Mouse (Mus musculus) bone marrow, adult 2 months (tissue): ENCODE measurements around the gene Dnal4.

Experiments used
- CTCF ChIP-seq: fragments of 200-500 bp; IDR thresholded peaks from 2 replicates; pipeline ENCODE4 v1.5.1; 2011; ENCODE audit warnings: low read length, control low read depth; ENCODE audit not compliant: control insufficient read depth, insufficient read depth
- POLR2A ChIP-seq: fragments of 200-500 bp; IDR thresholded peaks from 2 replicates; pipeline ENCODE4 v1.6.1; 2011; ENCODE audit warnings: low read depth, mild to moderate bottlenecking, control low read depth, low read length, borderline replicate concordance; ENCODE audit not compliant: control insufficient read depth

DNA sequence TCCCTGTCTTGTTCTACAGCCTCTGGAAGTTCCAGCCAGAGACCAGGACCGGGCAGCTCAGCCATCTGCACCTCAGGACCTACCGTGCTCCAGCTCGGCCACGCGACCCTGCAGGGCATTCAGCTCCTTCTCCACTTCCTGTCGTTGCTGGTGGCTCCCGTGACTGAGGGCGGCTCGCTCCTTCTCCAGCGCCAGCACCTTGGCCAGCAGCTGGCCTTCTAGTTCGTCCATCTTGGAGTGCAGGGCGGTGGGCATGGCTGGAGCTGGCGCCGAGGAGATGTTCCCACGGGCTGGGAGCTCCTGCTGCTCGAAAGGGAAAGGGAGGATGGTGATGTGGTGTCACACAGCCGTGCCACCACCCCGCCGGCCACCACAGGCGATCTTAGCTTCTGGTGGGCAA, 16.5 kb upstream of the Dnal4 start:
- TF ChIP-seq CTCF, result no peak
- TF ChIP-seq POLR2A, result no peak
